Mouse (Mus musculus) adrenal gland, postnatal 36 days (tissue): ENCODE data around the gene Cdkl4. TPM values are rescaled to one million over a fixed set of nuclear protein-coding genes. Genes with fewer than 3 reads are reported as not detected.

Experiments
- DNase-seq, 2 experiments: peaks; one replicate each; pipeline ENCODE4 v3.0.0; 2021; ENCODE audit warnings: mixed read lengths in 1 of 2
- total RNA-seq, 2 experiments: library from RNA; stranded (reverse); gene quantifications; 2 replicates each; pipeline ENCODE4 v1.2.3; 2021

Cdkl4 gene
- total RNA-seq, 2 experiments from 2014 or later, result 0.20 TPM; not detected in 1

- peak; percentile 99 for DNase-seq
Measured at GRCm38 (mm10) chr17:80480031-80480854, 97.4 kb downstream of the Cdkl4 start, which contains the start of gene Sos1. Sos1 (minus strand) TSS chr17:80480453.

GRCm38 (mm10) chr17:80479295-80480030 lies 98.2 kb downstream of the Cdkl4 start:
- peak; percentile 68 to 76 for DNase-seq

- no peak for DNase-seq
Measured at GRCm38 (mm10) chr17:80477679-80478078, 99.9 kb downstream of the Cdkl4 start.

- no peak for DNase-seq
Measured at GRCm38 (mm10) chr17:80476496-80476895, 101.1 kb downstream of the Cdkl4 start.

Other genes starting within 250 kb of the Cdkl4 start
- gene Gm10190, start 204.3 kb downstream of the Cdkl4 start, total RNA-seq, result 1 to 10 TPM in 1 of 2 experiments, not detected in 1; 1.1 TPM
- gene Sos1, start 97.4 kb downstream of the Cdkl4 start, total RNA-seq, result 10 to 100 TPM; 28.1 to 29.3 TPM
- 10 to 100 TPM; 45.0 to 50.5 TPM for gene Map4k3, start 150.7 kb upstream of the Cdkl4 start, total RNA-seq